Mouse (Mus musculus) kidney, postnatal 4 days (tissue): Measurements from ENCODE around the gene Uvssa.
"Not testable (repeated sequence)": the region's sequence is repeated elsewhere in the genome, so short reads cannot be mapped to it uniquely, and the experiment has no call there.

Experiments used
- DNase-seq, 2 experiments: peaks; one replicate each; pipeline ENCODE4 v3.0.0; 2021; ENCODE audit warnings: mixed read lengths in 2 of 2

Uvssa gene

GRCm38 (mm10) chr5:33378302-33378854 is at the start of gene Uvssa:
Uvssa (plus strand) TSS chr5:33378549.
- DNase-seq = peak; percentile 100

DNA sequence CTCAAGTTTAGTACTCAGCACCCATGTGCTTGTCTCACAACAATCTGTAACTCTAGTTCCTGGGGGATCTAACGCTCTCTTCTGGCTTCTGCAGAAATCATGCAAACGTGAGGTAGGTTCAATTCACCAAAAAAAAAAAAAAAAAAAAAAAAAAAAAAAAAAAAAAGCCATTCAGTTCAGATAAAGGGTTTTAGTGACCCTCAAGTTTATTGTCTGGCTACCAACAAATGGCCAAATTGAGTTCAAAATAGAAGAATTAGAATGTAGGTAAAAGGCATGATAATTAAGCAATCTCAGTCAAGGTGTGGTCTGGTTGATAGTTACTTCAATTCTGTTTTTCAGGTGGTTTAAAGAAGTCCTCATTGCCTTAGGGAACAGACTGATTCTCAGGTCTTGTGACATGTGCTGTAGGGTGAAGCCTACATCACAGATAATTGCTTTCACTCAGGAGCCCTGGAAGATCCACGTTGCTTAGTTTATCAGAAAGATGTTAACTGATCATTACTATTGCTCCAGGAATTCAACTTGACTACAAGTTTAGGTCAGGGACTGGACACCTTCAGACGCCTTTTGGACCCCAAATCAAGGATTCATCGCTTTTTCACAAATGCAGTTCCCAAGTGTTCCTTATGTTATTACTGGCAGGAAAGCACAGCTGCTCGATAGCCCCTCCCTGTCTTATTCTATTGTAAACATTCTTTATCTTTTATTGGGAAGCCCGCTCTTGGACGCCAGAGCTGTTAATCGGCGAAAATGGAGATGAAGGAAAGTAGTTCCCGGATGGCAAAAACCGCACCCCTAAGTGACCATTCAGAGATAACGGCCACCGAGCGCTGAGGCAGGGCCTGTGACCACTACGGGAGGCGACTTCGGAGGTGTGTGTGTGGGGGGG is 43.7 kb upstream of the Uvssa start:
- no peak for DNase-seq

GRCm38 (mm10) chr5:33335273-33335976 is 42.9 kb upstream of the Uvssa start, which contains the start of gene Maea:
Maea (plus strand) TSS chr5:33335509.
- DNase-seq = peak; percentile 95 to 98

GRCm38 (mm10) chr5:33335977-33336360 is 42.4 kb upstream of the Uvssa start:
- DNase-seq = peak; percentile 55 to 73

DNA sequence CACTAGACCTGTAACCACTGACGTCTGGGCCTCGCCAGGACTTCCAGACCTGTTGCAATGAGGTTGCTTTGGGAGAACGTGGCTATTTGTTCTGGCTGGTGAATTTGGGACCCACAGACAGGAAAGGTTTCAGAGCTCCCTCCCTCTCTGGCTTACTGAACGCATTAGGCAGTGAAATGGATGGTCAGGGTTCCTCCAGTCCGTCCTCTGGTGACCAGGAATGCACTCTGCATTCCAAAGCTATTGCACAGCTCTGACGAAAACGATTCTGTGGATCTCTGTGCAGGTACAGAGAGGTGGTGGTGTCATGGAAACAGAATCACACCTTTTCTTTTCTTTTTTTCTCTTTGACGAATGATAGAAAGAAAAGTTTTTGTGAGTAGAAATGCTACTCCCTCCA is 41.1 kb upstream of the Uvssa start:
- peak in 1 of 2 experiments; percentile 16 for DNase-seq

GRCm38 (mm10) chr5:33341165-33341564 is 37.2 kb upstream of the Uvssa start:
- no peak for DNase-seq

- DNase-seq = not testable (repeated sequence)
These were observed 36.1 kb upstream of the Uvssa start for GRCm38 (mm10) chr5:33342248-33342647.

DNA sequence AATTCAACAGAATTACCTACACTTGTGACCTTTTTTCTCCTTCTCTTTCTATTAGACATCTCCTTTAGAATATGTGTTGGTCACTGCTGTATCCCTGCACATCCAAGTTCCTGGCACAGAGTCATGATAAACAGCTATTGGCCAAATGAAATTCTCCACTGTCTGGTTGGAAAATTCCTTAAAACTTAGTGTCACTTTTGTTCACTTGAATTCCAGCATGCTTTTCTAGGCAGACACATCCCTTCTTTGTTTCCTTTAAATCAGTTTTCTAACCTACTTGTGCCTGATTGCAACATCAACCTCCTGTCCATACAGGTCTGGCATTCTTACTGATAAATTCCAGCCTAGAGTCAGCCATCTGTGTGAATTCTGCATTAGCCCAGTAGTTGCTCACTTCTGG is 35.5 kb upstream of the Uvssa start:
- no peak for DNase-seq

GRCm38 (mm10) chr5:33343571-33343970 is 34.8 kb upstream of the Uvssa start:
- no peak for DNase-seq

DNA sequence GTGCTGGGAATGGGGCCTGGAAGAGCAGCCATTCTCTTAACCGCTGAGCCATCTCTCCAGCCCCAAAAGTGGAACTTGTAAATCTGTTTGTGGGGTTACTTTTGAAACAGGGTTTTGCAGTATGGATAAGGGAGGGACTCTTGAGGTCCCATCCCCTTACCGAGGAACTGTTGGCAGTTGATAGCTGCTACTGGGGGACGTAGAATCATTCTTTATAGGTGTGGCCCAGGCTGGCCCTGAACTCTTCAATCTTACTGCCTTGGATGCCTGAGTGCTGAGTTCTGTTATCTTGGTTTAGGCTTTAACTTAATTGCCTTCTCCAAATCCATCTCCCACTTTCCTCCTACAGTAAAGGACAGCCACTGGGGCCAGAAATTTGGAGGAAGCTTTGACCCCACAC is 34.3 kb upstream of the Uvssa start:
- DNase-seq = no peak

DNA sequence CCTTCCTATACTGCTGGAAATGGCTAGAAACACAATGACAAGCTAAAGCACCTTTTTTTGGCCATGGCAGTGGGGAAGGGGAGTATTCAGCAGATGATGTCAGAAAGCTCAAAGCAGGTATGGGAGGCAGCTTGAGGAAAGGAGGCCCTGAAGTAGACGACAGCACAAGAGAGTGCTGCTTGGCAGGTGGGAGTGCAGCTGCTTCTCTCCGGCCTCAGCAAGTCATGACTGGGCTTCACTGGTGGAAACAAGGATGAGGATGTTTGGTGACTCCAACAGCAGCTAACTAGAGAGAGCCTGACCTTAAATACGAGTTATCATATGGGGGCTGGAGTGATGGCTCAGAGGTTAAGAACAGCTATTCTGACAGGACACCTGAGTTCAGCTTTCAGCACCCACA is 30.7 kb upstream of the Uvssa start:
- DNase-seq = no peak

DNA sequence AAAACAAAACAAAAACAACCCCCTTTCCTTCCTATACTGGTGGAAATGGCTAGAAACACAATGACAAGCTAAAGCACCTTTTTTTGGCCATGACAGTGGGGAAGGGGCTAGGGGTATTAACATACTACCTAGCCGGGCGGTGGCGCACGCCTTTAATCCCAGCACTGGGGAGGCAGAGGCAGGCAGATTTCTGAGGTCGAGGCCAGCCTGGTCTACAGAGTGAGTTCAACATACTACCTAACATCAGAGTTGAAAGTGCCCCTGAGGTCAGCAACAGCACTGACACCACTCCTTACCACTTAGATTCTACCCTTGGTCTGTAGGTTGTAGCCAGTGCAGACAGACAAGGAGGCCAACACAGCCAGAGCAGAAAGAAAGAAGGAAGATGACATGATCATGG is 29.1 kb upstream of the Uvssa start:
- DNase-seq = no peak

- DNase-seq = no peak
These were observed 28.6 kb upstream of the Uvssa start for GRCm38 (mm10) chr5:33349706-33350105.

GRCm38 (mm10) chr5:33351556-33352272 is 26.6 kb upstream of the Uvssa start:
- no peak for DNase-seq

GRCm38 (mm10) chr5:33352273-33352645 is 26.1 kb upstream of the Uvssa start:
- no peak for DNase-seq

DNA sequence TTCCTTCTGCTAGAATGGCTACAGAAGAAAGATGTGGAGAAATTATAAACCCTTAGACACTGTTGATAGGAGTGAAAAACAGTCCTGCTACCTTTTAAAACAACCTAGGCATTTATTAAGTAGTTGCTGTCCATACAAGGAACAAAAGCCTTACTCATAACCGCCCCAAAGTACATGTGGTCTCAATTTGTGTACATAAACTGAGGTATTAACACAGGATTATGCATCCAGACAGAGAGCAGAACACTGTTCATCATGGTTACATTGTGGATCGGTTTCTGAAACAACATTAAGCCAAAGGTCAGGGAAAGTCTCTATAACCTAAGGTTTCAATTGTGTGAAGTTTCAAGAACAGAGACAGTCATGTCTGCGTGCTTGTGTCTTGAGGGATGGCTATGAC is 25.3 kb upstream of the Uvssa start:
- no peak for DNase-seq

DNA sequence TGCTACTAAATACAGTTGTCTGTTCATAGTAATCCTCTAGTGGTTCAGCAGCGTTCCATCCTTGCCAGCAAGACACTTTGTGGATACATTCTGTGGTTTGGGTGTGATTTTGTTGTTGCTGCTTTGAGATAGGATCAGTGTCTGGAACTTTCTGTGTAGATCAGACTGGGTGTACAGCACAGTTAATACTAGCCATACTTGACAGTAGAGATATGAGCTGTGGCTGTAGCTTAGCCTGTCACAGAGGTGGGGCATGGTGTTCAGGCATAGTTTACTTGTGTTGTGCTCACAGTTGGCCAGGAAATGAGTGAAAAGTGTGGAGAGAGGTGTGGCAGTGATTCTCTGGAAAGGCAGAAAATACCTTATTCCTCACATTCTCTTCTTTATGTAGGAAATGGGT is 20.9 kb upstream of the Uvssa start:
- DNase-seq = no peak

GRCm38 (mm10) chr5:33358467-33358866 is 19.9 kb upstream of the Uvssa start:
- DNase-seq = no peak

DNA sequence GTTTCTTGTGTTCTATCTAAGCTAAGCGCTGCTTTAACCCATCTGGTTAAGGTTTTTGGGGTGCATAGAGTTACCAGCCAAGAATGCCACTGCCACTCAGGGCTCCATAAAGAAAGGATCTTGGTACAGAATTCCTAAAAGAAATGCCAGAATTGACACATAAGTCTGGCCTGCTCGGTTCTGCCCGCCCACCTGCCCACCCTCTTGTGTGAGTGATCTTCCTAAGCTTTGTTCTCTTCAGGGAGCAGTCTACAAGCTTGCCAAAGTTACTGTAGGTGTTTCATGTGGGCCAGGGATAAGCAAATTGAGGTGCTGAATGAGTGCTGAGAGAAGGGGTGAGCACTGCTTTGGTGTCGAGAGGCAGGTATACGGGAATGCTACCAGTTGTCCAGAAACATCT is 15.1 kb upstream of the Uvssa start:
- DNase-seq = no peak

GRCm38 (mm10) chr5:33368651-33369050 is 9.7 kb upstream of the Uvssa start:
- no peak for DNase-seq

DNA sequence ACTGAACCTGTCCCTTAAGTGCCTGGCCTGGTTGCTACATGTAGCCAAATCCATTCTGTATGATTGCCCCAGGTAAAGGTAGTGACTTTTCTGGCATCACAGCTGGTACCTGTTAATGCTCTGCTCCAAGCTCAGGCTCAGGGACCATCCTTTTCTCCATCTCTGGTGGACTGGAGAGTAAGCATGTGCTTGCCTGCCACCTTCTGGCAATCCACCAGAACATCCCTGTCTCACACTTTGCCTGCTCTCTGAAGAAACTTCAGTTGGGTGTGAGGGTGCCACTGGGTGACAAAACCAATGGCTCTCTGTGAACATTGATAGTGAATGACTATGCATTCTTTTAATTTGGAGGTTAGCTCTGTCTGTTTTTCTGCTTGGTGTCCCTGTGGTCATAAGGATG is 7.2 kb upstream of the Uvssa start:
- DNase-seq = peak; percentile 18 to 42

GRCm38 (mm10) chr5:33371668-33372067 is 6.7 kb upstream of the Uvssa start:
- no peak for DNase-seq
